Mouse (Mus musculus) adrenal gland, postnatal 36 days (tissue): Measurements from ENCODE around the gene Ffar4. TPM values are rescaled to one million over a fixed set of nuclear protein-coding genes. Genes with fewer than 3 reads are reported as not detected.
A peak's percentile ranks its signal among the peaks of the same experiment; 100 is the strongest.

Experiments used
- DNase-seq, 2 experiments: peaks; one replicate each; pipeline ENCODE4 v3.0.0; 2021; ENCODE audit warnings: mixed read lengths in 1 of 2
- total RNA-seq, 2 experiments: library from RNA; stranded (reverse); gene quantifications; 2 replicates each; pipeline ENCODE4 v1.2.3; 2021

Ffar4 gene
- total RNA-seq, 2 experiments from 2014 or later, result 2.5 to 10.4 TPM

GRCm38 (mm10) chr19:38096231-38096630, 640 bp upstream of the Ffar4 start:
- no peak for DNase-seq

GRCm38 (mm10) chr19:38107871-38108270, 11.0 kb downstream of the Ffar4 start:
- no peak for DNase-seq

- no peak for DNase-seq
Observed at GRCm38 (mm10) chr19:38109506-38110242, 12.8 kb downstream of the Ffar4 start.

- no peak for DNase-seq
Observed at GRCm38 (mm10) chr19:38111056-38111455, 14.2 kb downstream of the Ffar4 start.

- DNase-seq, result no peak
Observed at GRCm38 (mm10) chr19:38112575-38112974, 15.7 kb downstream of the Ffar4 start.

- DNase-seq, result no peak
Observed at GRCm38 (mm10) chr19:38114834-38115491, 18.1 kb downstream of the Ffar4 start.

GRCm38 (mm10) chr19:38120123-38120760, 23.4 kb downstream of the Ffar4 start:
- no peak for DNase-seq

- no peak for DNase-seq
Observed at GRCm38 (mm10) chr19:38123921-38124320, 27.1 kb downstream of the Ffar4 start.

GRCm38 (mm10) chr19:38124401-38125218, 27.7 kb downstream of the Ffar4 start:
- peak; percentile 27 to 44 for DNase-seq

GRCm38 (mm10) chr19:38125219-38125610, 28.3 kb downstream of the Ffar4 start, which contains the start of gene Rbp4:
TSS of gene Rbp4 (minus strand) at chr19:38125281.
- no peak for DNase-seq

- DNase-seq, result no peak
Observed at GRCm38 (mm10) chr19:38126656-38127055, 29.8 kb downstream of the Ffar4 start.

- DNase-seq, result no peak
Observed at GRCm38 (mm10) chr19:38132481-38132880, 35.6 kb downstream of the Ffar4 start, which contains the start of gene Pde6c. TSS of gene Pde6c (plus strand) at chr19:38132781.

GRCm38 (mm10) chr19:38133986-38134385, 37.1 kb downstream of the Ffar4 start:
- no peak for DNase-seq

GRCm38 (mm10) chr19:38134806-38135205, 37.9 kb downstream of the Ffar4 start:
- DNase-seq, result no peak

- DNase-seq, result no peak
Observed at GRCm38 (mm10) chr19:38143540-38144271, 46.8 kb downstream of the Ffar4 start.

- DNase-seq, result no peak
Observed at GRCm38 (mm10) chr19:38156243-38156642, 59.4 kb downstream of the Ffar4 start.

GRCm38 (mm10) chr19:38161648-38162354, 64.9 kb downstream of the Ffar4 start:
- no peak for DNase-seq
